Mouse (Mus musculus) spleen, adult 2 months (tissue): ENCODE data around the gene C8g.

Experiments
- CTCF ChIP-seq: fragments of 200-500 bp; IDR thresholded peaks from 2 replicates; pipeline ENCODE4 v1.5.1; 2011; ENCODE audit warnings: mild to moderate bottlenecking, inconsistent platforms; ENCODE audit not compliant: insufficient read depth, insufficient read length, insufficient replicate concordance; ENCODE audit errors: extremely low read depth
- POLR2A ChIP-seq: fragments of 200-500 bp; IDR thresholded peaks from 2 replicates; pipeline ENCODE4 v1.6.1; 2011; ENCODE audit warnings: low read depth, low read length, inconsistent platforms

DNA sequence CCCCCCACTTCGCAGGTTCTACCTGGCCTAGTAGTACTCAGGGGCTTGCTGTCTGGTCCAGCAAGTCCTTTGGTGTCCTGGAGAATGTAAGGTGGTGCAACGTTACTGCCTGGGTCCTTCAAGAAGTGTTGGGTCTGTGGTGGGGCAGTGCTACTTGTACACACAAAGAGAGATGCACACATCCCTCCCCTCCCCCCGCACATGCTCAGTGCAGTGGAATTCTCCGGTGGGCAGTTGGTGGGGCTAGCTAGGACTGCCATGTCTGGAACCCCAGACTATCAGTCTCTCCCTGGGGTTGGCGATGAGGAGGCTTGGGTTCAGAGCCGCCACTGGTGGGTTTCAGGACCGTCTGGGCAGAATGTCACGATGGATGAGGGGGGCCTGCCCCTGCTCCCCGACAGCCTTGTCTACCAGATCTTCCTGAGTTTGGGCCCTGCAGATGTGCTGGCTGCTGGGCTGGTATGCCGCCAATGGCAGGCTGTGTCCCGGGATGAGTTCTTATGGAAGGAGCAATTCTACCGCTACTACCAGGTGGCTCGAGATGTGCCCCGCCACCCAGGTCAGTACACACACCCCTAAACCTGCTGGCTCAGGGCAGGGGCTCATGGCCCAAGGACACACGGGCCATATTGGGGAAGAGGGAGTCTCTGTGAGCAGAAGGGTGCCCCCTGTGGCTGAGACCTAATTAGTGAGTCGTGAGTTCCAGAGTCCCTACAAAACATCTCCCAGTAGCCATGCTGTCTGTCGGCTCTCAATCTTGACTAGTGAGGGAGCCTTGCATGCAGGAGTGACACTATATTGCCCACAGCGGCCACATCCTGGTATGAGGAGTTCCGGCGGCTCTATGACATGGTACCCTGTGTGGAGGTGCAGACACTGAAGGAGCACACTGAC, at the start of gene C8g:
- TF ChIP-seq CTCF: no peak
- no peak for TF ChIP-seq POLR2A
